Mouse (Mus musculus) neural tube, embryonic 10.5 days (tissue): ENCODE results near the gene Syvn1.

Experiments used
- DNase-seq: peaks from one replicate; pipeline ENCODE4 v3.0.0-alpha.2; 2017; ENCODE audit warnings: low spot score; ENCODE audit errors: extremely low spot score

Syvn1 gene

DNA sequence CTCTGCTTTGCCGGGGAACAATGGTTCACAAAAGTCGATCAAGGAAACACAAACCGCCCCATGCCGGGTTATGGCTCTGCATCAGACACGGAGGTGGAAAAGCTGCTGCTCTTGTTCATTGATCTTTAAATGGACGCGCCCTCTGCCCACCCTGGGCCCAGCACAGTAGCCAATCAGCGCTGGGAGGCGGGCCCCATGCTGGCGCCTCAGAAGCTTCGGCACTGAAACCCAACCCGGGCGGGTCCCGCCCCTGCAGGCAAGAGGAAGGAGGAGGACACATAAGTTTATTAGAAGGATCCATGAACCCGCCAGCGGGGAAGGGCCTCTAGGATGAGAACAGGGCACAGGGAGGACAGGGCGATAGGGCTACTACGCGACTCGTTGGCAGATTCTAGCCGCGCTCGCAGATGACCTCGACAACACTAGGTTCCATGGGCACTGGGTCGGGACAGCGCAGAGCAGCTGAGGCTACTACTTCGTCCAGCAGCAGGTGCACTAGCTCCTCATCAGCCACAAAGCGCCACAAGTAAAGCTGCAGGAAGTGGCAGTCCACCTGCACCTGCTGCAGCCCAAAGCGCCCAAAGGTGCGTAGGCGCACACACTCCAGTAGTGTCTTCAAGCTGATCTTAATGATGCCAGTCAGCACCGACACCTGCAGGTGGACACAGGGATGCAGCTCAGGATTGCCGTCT lies 21.5 kb downstream of the Syvn1 start, which contains the start of gene Tm7sf2:
Gene Tm7sf2 (minus strand): TSS at position 650 of the 692 bp plus-strand sequence.
- peak; percentile 92 for DNase-seq

DNA sequence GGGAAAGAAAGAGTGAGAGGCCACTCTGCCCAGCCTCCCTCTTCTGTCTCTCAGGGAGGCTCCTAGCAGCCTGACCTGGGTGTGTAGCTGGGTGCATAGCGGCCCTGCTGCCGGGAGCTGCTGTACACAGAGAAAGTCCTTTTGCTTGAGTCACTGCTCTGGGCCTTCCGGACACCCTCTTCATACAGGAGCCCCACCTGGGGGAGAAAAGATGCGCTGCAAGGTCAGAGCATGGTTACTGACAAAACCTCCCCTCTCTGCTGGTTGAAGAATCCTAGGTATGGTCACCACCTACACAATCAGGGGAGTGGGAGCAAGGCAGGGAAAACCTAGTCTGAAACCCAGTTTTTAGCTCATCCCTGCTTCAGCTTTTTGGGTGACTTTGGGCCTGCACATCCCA lies 22.6 kb downstream of the Syvn1 start:
- no peak for DNase-seq

- DNase-seq = no peak
These were observed 23.5 kb downstream of the Syvn1 start for GRCm38 (mm10) chr19:6069851-6070250.

DNA sequence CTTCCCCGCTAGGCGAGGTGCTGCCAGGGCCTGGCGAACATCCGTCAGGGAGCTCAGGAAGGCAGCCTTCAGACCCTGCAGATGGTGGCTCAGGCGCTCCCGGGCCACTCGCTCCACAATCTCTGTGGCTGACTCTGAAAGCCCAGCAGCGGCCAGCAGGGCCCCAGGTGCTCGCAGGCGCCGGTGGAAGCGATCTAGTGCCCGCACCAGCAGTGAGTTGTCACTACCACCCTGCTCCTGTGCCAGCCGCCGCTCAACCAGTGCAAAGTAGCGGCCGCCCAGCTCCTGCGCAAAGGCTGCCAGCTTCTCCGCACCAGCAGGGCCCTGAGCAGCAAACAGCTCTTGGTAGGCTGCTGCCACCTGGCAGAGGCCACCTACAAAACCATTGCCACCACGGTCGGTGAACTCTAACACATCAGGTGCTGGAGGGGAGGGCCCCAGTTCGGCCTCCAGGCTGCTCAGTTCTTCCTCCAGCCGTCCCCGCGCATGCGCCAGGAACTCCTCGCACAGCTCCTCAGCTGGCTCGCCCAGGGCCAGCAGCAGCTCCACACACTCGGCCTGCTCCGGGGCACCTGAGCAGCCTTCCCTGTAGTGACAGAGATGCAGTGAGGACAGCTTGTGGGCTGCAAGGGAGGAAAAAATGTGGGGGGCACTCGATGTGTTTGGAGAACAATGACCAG lies 24.3 kb downstream of the Syvn1 start:
- DNase-seq = no peak

GRCm38 (mm10) chr19:6071261-6071660 lies 24.9 kb downstream of the Syvn1 start:
- DNase-seq = no peak

DNA sequence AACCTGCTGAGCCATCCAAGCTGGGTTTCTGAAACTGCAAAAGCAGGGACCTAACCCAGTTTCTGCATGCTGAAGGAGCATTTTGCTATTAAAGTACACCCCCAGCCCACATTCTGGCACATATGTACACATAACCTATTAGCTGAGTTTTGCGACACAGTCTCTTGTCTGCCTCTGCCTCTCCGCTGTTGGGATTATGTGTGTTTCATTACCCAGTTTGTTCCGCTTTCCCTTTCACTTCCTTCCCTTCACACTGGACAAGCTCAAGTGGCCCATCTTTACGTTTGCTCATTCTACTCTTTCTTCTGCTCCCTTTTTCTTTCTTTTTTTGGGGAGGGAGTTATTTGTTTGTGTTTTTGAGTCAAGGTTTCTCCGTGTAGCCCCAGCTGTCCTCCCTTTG lies 27.5 kb downstream of the Syvn1 start:
- no peak for DNase-seq

DNA sequence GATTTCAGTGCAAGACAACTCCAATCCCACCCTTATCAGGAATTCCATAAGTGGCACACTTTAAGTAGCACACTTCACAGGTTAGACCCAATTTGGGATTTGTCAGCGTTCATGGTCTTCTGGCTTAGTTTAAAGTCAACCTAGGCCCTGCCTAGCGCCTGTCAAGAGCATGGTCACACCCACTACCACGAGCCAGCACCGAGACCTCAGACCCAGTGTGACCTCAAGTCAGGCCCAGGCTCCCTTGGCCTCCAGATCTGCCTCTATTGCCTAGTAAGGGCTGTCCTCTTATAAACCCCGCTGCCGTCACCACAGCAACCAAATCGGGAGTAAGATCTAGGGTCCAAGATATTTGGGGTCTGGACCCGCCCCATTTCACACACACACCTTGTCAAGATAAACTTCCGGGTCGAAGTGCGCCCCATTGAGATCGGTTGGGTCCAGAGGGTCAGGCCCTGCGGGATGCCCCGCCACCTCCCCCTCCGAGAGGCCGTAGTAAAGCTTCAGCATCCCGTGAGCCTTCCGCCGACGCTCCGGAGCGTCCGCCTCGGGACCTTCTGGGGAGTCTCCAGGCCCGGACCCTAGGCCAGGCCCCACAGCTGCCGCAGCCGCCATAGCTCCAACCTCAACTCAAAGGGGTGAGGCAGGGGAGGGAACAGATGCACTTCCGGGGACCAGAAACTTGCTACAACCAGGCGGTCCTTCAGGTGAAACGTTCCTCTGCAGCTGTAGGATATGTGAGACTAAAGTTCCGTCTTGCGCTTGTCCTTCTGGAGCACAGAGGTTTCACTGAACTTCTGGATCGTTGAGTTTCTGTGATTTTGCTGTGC lies 30.4 kb downstream of the Syvn1 start, which contains the start of gene Vps51:
Gene Vps51 (minus strand): TSS at position 668 of the 830 bp plus-strand sequence.
- peak; percentile 87 for DNase-seq

DNA sequence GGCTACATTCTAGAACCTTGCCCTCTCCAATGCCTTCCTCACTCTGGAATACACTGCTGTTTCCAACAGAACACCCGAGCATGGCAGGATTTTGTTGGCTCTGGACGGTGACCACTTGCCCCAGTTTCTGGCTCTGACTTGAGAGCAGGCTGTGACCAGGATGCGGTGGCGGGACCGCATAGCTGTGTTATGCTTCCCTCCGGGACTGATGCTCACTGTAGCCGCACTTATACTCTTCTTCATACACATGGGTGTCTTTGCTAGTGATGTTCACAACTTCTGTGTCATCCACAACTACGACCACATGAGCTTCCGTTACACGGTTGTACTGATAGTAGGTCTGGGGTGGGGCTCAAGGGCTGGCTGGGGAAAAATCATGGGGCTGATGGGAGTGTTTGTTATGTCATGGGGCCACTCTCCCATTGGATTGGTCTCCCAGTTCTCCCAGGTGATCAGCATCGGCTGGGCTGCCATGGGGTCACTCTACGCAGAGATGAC lies 33.7 kb downstream of the Syvn1 start, which contains the start of gene Tmem262:
Gene Tmem262 (plus strand): TSS at position 51 of the 498 bp plus-strand sequence.
- DNase-seq = no peak

- DNase-seq = no peak
These were observed 35.8 kb downstream of the Syvn1 start, which contains the start of gene Gm28374 for GRCm38 (mm10) chr19:6082156-6082555. TSS of gene Gm28374 (minus strand) at chr19:6082256.

DNA sequence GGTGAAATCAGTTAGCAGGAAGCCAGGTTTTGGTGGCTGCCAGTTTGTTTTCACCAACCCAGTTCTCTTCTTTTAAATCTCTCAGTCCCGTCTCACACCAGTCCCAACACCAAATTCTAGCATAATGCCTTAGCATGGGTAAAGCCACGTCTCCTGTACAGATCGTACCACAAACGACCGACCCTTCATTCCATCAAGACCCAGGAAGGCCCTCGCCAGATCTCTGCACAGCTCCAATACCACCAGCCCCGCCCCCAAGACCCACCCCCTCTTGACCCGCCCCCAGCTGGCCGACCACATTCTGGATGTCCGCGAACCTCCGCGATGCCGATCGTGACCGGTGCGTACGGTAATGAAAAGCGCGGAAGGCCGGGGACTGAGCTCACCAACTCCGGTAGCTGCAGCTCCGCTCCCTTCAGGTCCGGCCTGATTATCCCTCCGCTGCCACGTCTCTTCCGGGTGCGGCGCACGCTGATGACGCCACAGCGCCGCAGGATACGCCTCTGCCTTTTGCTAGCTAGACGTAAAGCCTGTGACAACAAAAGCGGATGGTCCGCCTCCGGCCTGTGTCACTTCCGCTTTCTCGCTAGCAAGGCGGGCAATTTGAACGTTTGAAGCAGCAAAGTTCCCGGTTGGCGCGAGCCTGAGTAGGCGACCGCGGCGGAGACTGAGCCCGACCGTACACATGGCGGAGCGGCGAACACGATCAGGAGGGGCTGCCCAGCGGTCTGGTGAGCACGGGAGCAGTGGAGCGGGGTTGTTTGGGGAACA lies 38.3 kb downstream of the Syvn1 start, which contains the start of the genes Zfpl1 and Cdca5:
Gene Zfpl1 (minus strand): TSS at position 479 of the 771 bp plus-strand sequence.
Gene Cdca5 (plus strand): TSS at position 506 of the 771 bp plus-strand sequence.
- peak; percentile 97 for DNase-seq

DNA sequence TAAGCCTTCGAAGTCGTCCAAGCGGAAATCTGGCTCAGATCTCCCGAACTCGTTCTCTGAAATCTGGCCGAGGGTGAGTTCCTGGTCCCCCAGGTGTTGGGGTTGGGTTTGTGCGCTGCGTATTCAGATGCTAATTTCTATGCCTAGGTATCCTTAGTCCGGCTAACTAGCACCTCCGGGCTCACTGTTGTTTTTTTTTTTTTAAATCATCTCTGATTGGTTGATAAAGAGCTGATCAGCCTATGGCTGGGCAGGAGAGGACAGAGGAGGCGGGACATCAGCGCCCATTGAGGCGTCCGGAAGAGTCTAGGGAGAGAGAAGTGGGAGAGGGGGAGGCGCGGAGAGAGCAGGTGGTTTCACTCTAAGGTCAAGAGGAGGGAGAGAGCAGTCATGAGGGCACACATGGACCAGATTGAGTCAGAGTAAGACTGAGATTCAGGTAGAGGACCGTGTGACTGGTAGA lies 39.1 kb downstream of the Syvn1 start:
- DNase-seq = peak; percentile 68

DNA sequence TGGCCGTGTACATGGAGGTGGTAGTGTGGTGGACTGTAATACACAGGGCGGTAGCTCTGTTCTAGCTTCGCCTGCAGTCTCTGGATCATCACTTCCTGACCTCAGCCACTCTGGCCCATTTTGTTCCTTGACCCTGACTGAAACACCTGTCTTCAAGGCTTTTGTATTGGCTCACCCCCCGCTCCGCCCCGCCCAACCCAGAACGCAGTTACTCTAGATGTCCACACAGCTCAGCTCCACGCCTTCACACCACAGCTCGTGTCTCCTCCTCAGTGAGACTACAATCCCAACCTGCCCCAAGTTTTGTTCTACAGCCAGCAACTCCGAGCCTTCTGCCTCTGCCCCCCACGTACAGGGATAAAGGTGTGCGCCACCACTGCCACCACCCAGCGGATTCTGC lies 42.5 kb downstream of the Syvn1 start:
- DNase-seq = no peak

DNA sequence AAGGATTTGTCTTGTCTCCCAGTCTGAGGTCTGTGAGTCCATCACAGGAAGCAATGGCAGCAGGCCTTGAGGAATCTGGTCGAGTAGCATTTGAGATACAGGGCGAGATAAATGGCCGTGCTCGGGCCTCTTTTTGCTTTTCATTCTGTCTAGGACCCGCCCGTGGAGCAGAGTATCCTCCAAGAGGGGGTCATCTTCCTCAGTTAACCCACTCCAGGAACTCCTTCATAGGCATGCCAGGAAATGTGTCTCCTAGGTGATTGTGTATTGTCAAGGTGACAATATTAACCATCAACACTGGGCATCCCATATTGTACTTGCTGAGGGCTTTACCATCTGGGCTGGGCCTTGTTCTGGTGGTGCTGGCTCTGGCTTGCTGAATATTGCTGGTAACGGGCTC lies 47.7 kb downstream of the Syvn1 start, which contains the start of gene AC131692.1:
Gene AC131692.1 (plus strand): TSS at position 301 of the 400 bp plus-strand sequence.
- no peak for DNase-seq

DNA sequence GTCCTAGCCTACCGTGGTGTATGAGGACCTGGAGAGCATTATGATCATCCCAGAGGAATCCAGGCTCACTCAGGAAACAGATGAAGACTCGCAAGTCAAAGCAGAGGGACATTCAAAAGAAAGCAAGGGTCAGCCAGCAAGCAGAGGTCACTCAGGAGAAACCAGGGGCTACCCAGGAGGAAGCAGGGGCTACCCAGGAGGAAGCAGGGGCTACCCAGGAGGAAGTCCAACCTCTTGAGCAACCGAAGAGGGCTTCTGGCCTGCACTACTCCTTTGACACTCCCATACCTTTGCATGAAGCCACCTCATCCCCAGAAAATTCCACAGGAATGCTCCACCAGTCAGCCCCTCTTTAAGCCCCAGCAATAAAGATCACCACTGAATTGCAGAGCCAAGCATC lies 51.5 kb downstream of the Syvn1 start:
- DNase-seq = no peak

GRCm38 (mm10) chr19:6101186-6101585 lies 54.8 kb downstream of the Syvn1 start:
- DNase-seq = no peak

GRCm38 (mm10) chr19:6102169-6102853 lies 55.9 kb downstream of the Syvn1 start:
- DNase-seq = no peak
